Mouse (Mus musculus) thymus, adult 2 months (tissue): ENCODE data around the gene Cux2.

Source experiments
- CTCF ChIP-seq: fragments of 200-500 bp; IDR thresholded peaks from 2 replicates; pipeline ENCODE4 v1.5.1; 2012; ENCODE audit warnings: mild to moderate bottlenecking, control low read depth, low read length, moderate library complexity, borderline replicate concordance; ENCODE audit not compliant: control insufficient read depth, poor library complexity, insufficient read depth; ENCODE audit errors: extremely low read depth
- POLR2A ChIP-seq: fragments of 200-500 bp; IDR thresholded peaks from 2 replicates; pipeline ENCODE4 v1.6.1; 2012; ENCODE audit warnings: mild to moderate bottlenecking, low read length, control low read depth, moderate library complexity; ENCODE audit not compliant: control insufficient read depth, poor library complexity, insufficient read depth; ENCODE audit errors: extremely low read depth

DNA sequence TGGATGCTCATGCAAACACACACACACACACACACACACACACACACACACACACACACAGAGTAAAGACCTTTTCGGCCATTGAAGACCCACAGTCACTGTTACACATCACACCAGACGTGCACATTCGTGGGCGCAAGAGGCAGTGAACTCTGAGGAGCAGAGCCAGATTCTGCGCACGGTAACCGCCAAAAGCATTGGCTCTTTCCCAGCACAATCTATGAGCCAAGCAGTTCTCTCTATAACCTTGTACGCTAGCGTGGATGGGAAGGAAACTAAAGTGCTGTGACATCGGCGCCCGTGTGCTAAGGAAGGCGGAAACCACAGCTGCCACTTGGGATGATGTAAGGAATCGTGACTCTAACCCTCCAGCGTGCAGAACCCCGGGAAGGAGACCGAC is 171.2 kb downstream of the Cux2 start:
- TF ChIP-seq CTCF (no peak), POLR2A (no peak)
